Mouse (Mus musculus) neural tube, embryonic 15.5 days (tissue): ENCODE measurements around the gene 6430531B16Rik. TPM values are rescaled to one million over a fixed set of nuclear protein-coding genes. Genes with fewer than 3 reads are reported as not detected.

Experiments used
- ATAC-seq: fragments of 200-750 bp; cut with Nextera tagmentation; 2 replicates; pipeline ENCODE4 v1.8.0; 2017; ENCODE audit warnings: mild to moderate bottlenecking, moderate TSS enrichment, moderate library complexity; ENCODE audit not compliant: low FRiP score
- H3K27ac ChIP-seq: fragments of 300-500 bp; sonication (generic); replicated peaks from 2 replicates; pipeline ENCODE4 v1.5.1; 2015; ENCODE audit warnings: mild to moderate bottlenecking, inconsistent platforms
- H3K27me3 ChIP-seq: fragments of 300-500 bp; sonication (generic); replicated peaks from 2 replicates; pipeline ENCODE4 v1.6.1; 2015; ENCODE audit warnings: inconsistent platforms
- H3K36me3 ChIP-seq: fragments of 300-500 bp; sonication (generic); 2 replicates; pipeline ENCODE4 v1.6.1; 2015; ENCODE audit warnings: inconsistent platforms
- H3K4me1 ChIP-seq: fragments of 300-500 bp; sonication (generic); 2 replicates; pipeline ENCODE4 v1.6.1; 2015; ENCODE audit warnings: inconsistent platforms
- H3K4me2 ChIP-seq: fragments of 300-500 bp; sonication (generic); 2 replicates; pipeline ENCODE4 v1.6.1; 2015; ENCODE audit warnings: inconsistent platforms, mild to moderate bottlenecking, moderate library complexity
- H3K4me3 ChIP-seq: fragments of 300-500 bp; sonication (generic); replicated peaks from 2 replicates; pipeline ENCODE4 v1.5.1; 2015; ENCODE audit warnings: mild to moderate bottlenecking, inconsistent platforms
- H3K9ac ChIP-seq: fragments of 300-500 bp; sonication (generic); replicated peaks from 2 replicates; pipeline ENCODE4 v1.6.1; 2015; ENCODE audit warnings: mild to moderate bottlenecking, inconsistent platforms
- H3K9me3 ChIP-seq: fragments of 300-500 bp; sonication (generic); replicated peaks from 2 replicates; pipeline ENCODE4 v1.6.1; 2016; ENCODE audit warnings: inconsistent platforms
- whole genome bisulfite sequencing: fragments of 180-500 bp; shearing (Covaris S2); methylation state at CpG from one replicate; pipeline ENCODE4 v1.1.7; 2015; ENCODE audit warnings: mixed read lengths; 5-methylcytosine and 5-hydroxymethylcytosine counted together
- polyA plus RNA-seq: library from polyadenylated mRNA; unstranded; fragments of >200 nt; fragmentation: Nextera tagmentation; extraction: Ambion mirVana; gene quantifications from 2 replicates; pipeline ENCODE4 v1.2.1, GENCODE M21; 2015

6430531B16Rik gene
- polyA plus RNA-seq: 0.82 and 1.2 TPM in 2 replicates

DNA sequence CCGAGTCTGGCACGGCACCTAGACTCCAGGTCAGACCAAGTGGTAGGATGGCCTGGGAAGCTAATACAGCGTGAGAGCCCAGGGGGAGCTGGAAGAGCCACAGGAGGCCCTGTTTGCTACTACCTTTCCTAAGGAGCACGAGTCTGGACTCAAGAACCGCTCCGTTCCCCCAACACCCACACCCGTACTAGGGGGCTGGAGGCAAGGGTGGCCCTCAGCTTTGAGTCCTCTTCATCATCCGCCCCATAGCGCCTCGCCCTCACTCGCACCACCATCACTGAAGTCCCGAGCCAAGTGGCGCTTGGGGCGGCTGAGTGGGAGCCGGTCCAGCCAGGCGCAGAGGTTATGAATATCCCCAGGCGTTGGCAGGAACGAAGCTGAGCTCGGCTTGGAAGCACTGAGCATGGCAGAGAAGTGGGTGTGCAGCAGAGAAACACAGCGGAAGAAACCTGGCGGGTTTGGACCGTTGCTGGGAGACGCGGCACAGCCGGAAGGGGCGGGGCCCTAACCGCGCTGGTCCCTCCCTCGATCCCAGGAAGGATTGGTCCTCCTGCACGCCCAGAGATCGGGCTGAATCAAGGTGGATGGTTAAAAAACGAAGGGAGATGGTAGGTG, at the start of gene 6430531B16Rik:
TSS of gene 6430531B16Rik (minus strand) at position 478 of the 615 bp plus-strand sequence.
- peak within 1 kb of the TSS; percentile 90 for H3K4me2 ChIP-seq
- H3K4me3 ChIP-seq: peak within 1 kb of the TSS; percentile 56
- 0 out of 2 replicates have a peak, but pooled peaks cover 3% of the 10 kb centered on the region for H3K36me3 ChIP-seq
- H3K9me3 ChIP-seq: no peaks in the 10 kb centered on the region
- H3K27ac ChIP-seq: peak within 1 kb of the TSS; percentile 68
- no peaks in the 10 kb centered on the region for H3K27me3 ChIP-seq
- peak within 1 kb of the TSS; percentile 56 for H3K9ac ChIP-seq
- WGBS: 2% methylated on average over 32 of the region's 32 CpGs
- H3K4me1 ChIP-seq: peaks cover 10% of the 10 kb centered on the region
- ATAC-seq: peak; percentile 95

DNA sequence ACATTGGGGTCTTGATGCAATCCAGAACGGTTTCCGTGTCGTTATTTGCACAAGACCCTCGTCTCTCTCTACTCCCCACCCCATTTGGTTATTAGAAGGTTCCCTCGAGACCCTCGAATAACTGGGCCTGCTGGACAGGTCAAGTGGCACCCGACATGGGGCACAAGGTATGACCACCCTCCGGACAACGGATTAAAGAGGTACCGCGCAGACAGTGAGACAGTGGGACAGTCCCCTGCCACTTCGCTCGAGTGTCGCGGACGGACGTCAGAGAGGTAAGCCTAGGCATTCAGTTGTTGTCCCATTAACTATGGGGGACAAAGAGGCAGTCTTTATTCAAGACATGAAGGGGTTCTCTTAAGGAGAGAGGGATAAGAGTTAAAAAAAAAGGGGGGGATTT, 32.8 kb upstream of the 6430531B16Rik start:
- Histone ChIP-seq H3K9ac (no peak overlapping the region), H3K36me3 (peaks cover 30% of the 10 kb centered on the region), H3K27me3 (no peaks in the 10 kb centered on the region), H3K4me2 (no peak overlapping the region), H3K27ac (no peak overlapping the region), H3K4me3 (no peak overlapping the region), H3K4me1 (no peaks in the 10 kb centered on the region), H3K9me3 (no peaks in the 10 kb centered on the region)
- WGBS: 97% methylated on average over 17 of the region's 17 CpGs
- no peak for ATAC-seq

DNA sequence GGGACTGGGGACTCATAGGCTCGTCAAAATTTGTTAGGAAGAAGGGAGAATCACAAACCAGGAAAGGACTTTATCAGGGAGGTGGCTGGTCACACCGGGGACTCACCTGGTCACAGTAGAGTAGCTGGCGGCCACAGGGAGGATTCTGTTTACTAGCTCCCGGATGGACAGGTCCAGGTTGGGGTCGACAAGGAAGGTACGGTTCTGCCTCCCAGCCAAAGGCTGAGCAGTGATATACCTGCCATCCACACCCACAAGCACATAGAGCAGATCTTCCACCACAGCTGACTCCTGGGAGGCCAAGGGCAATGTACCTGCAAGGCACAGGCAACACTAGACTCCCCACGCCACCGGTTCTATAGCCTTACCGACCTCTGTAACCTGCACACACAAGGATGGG, 29.2 kb upstream of the 6430531B16Rik start:
- no peaks in the 10 kb centered on the region for H3K9me3 ChIP-seq
- no peak for ATAC-seq
- 98% methylated on average over 9 of the region's 9 CpGs for WGBS
- peaks cover 60% of the 10 kb centered on the region for H3K36me3 ChIP-seq
- H3K27me3 ChIP-seq: no peaks in the 10 kb centered on the region
- H3K9ac ChIP-seq: no peak overlapping the region
- no peak overlapping the region for H3K4me3 ChIP-seq
- H3K27ac ChIP-seq: no peak overlapping the region
- no peaks in the 10 kb centered on the region for H3K4me1 ChIP-seq
- no peak overlapping the region for H3K4me2 ChIP-seq

- 93% methylated on average over 9 of the region's 9 CpGs for WGBS
- ATAC-seq: no peak
- no peak overlapping the region for H3K27ac ChIP-seq
- no peak overlapping the region for H3K4me2 ChIP-seq
- no peaks in the 10 kb centered on the region for H3K9me3 ChIP-seq
- H3K9ac ChIP-seq: no peak overlapping the region
- peaks cover 64% of the 10 kb centered on the region for H3K36me3 ChIP-seq
- H3K27me3 ChIP-seq: no peaks in the 10 kb centered on the region
- H3K4me3 ChIP-seq: no peak overlapping the region
- no peaks in the 10 kb centered on the region for H3K4me1 ChIP-seq
Measured at GRCm38 (mm10) chr7:140006861-140007611, 28.5 kb upstream of the 6430531B16Rik start.

- H3K27ac ChIP-seq: no peak overlapping the region
- H3K27me3 ChIP-seq: no peaks in the 10 kb centered on the region
- no peak overlapping the region for H3K4me3 ChIP-seq
- H3K9ac ChIP-seq: no peak overlapping the region
- H3K9me3 ChIP-seq: no peaks in the 10 kb centered on the region
- peaks cover 75% of the 10 kb centered on the region for H3K36me3 ChIP-seq
- no peak for ATAC-seq
- 92% methylated on average over 8 of the region's 8 CpGs for WGBS
- H3K4me1 ChIP-seq: no peaks in the 10 kb centered on the region
- H3K4me2 ChIP-seq: no peak overlapping the region
Measured at GRCm38 (mm10) chr7:140004666-140005065, 26.1 kb upstream of the 6430531B16Rik start.

- no peak for ATAC-seq
- Histone ChIP-seq H3K9ac (no peak overlapping the region), H3K36me3 (peaks cover 87% of the 10 kb centered on the region), H3K9me3 (no peaks in the 10 kb centered on the region), H3K4me1 (no peaks in the 10 kb centered on the region), H3K4me2 (no peak overlapping the region), H3K27me3 (no peaks in the 10 kb centered on the region), H3K27ac (no peak overlapping the region), H3K4me3 (no peak overlapping the region)
- WGBS: 77% methylated on average over 12 of the region's 12 CpGs
Measured at GRCm38 (mm10) chr7:140001086-140001740, 22.7 kb upstream of the 6430531B16Rik start.

GRCm38 (mm10) chr7:139998691-139999350, 20.3 kb upstream of the 6430531B16Rik start:
- Histone ChIP-seq H3K4me1 (no peaks in the 10 kb centered on the region), H3K27me3 (no peaks in the 10 kb centered on the region), H3K36me3 (peaks cover 76% of the 10 kb centered on the region), H3K27ac (no peak overlapping the region), H3K9ac (no peak overlapping the region), H3K4me3 (no peak overlapping the region), H3K4me2 (no peak overlapping the region), H3K9me3 (no peaks in the 10 kb centered on the region)
- 97% methylated on average over 13 of the region's 13 CpGs for WGBS
- ATAC-seq: no peak

- Histone ChIP-seq H3K4me1 (no peaks in the 10 kb centered on the region), H3K27me3 (no peaks in the 10 kb centered on the region), H3K4me2 (no peak overlapping the region), H3K36me3 (peaks cover 42% of the 10 kb centered on the region), H3K4me3 (no peak overlapping the region), H3K9ac (no peak overlapping the region), H3K9me3 (no peaks in the 10 kb centered on the region), H3K27ac (no peak overlapping the region)
- 46% methylated on average over 3 of the region's 3 CpGs for WGBS
- no peak for ATAC-seq
Measured at GRCm38 (mm10) chr7:139994676-139995075, 16.1 kb upstream of the 6430531B16Rik start.

GRCm38 (mm10) chr7:139994202-139994601, 15.6 kb upstream of the 6430531B16Rik start:
- 82% methylated on average over 4 of the region's 4 CpGs for WGBS
- ATAC-seq: no peak

GRCm38 (mm10) chr7:139993532-139993931, 15.0 kb upstream of the 6430531B16Rik start:
- no peaks in the 10 kb centered on the region for H3K9me3 ChIP-seq
- H3K27ac ChIP-seq: no peak overlapping the region
- no peaks in the 10 kb centered on the region for H3K4me1 ChIP-seq
- no peak overlapping the region for H3K9ac ChIP-seq
- no peak for ATAC-seq
- no peaks in the 10 kb centered on the region for H3K27me3 ChIP-seq
- WGBS: 93% methylated on average over 6 of the region's 6 CpGs
- no peak overlapping the region for H3K4me3 ChIP-seq
- peaks cover 32% of the 10 kb centered on the region for H3K36me3 ChIP-seq
- H3K4me2 ChIP-seq: no peak overlapping the region

More at GRCm38 (mm10) chr7:139994202-139994601, 15.6 kb upstream of the 6430531B16Rik start:
- Histone ChIP-seq H3K4me1 (no peaks in the 10 kb centered on the region), H3K27me3 (no peaks in the 10 kb centered on the region), H3K9me3 (no peaks in the 10 kb centered on the region), H3K4me2 (no peak overlapping the region), H3K9ac (no peak overlapping the region), H3K4me3 (no peak overlapping the region), H3K27ac (no peak overlapping the region), H3K36me3 (peaks cover 39% of the 10 kb centered on the region)

DNA sequence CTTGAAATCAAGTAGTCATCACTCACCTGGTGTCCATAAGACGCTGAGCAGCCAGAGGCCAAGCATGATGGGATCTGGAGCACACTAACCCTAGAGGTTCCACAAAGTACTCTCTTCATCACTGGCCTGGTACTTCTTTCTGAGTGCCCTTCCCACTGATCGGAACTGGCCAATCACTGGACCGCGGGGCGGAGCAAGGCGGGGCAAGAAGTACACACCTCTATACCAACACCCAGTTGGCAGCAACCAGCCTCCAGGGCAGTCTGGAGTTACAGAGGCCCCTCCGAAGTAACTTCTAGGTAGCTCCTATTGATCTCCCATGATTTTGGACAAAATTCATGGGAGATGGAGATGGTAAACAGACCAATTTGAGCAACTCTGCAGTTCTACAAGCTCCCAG, 13.9 kb upstream of the 6430531B16Rik start, which contains the start of gene Adam8:
TSS of gene Adam8 (minus strand) at position 157 of the 400 bp plus-strand sequence.
- no peak within 1 kb of the TSS for H3K4me3 ChIP-seq
- no peaks in the 10 kb centered on the region for H3K9me3 ChIP-seq
- H3K9ac ChIP-seq: no peak within 1 kb of the TSS
- H3K27me3 ChIP-seq: no peaks in the 10 kb centered on the region
- WGBS: 30% methylated on average over 7 of the region's 7 CpGs
- no peak within 1 kb of the TSS for H3K4me2 ChIP-seq
- H3K36me3 ChIP-seq: peaks cover 21% of the 10 kb centered on the region
- H3K4me1 ChIP-seq: no peaks in the 10 kb centered on the region
- ATAC-seq: no peak
- H3K27ac ChIP-seq: no peak within 1 kb of the TSS
